In the genomic region with DNA sequence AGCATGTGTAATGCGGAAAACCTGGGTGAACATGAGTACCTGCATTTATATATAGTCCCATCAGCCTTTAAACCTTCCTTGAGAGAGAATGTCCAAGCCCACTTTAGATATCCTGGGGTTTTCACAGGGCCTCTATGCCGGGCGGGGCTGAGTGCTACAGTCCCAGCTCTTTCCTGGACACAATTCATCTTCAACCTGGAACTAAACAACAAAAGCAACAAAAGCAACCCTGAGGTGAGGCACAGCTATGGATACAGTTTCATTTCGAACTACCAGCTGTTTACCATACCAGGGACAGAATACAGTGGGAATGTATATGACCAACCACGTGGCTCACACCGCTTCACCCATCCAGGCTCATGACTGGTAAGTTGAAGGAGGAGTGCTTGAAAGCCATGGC, we compare ENCODE assay signal across 35 mouse cellular contexts. TPM values are rescaled to one million over a fixed set of nuclear protein-coding genes. Genes with fewer than 3 reads are reported as not detected.
A peak's percentile ranks its signal among the peaks of the same experiment; 100 is the strongest.
DNase-seq lines count a peak whose midpoint lies in the region; ATAC-seq and TF ChIP-seq lines count a peak whose summit lies in the region.
"Had no signal": no experiment of that assay in that cellular context is flagged by ENCODE, and none has a peak within 500 bp of the region (broad histone marks: within the 10 kb centered on the region; RNA-seq: fewer than 3 reads in every experiment).

No protein-coding gene starts in this region.

- H3K4me1 ChIP-seq in megakaryocyte, embryonic 14.5 days: peaks cover 36% of the 10 kb centered on the region
- H3K4me1 ChIP-seq in E14TG2a.4 (replicated peaks; ENCODE audit: low read depth, low read length) (peaks cover 51% of the 10 kb centered on the region), G1E (ENCODE audit: insufficient read depth, low read depth, low read length) (peaks cover 42% of the 10 kb centered on the region)
- H3K4me1 ChIP-seq: embryonic facial prominence, embryonic 12.5 days had no signal

- peaks cover 18% of the 10 kb centered on the region for H3K36me3 ChIP-seq in megakaryocyte, embryonic 14.5 days (replicated peaks; ENCODE audit: low read length)
- H3K36me3 ChIP-seq in E14TG2a.4 (ENCODE audit: insufficient read depth, low read length) (peaks cover 70% of the 10 kb centered on the region), G1E (replicated peaks) (peaks cover 43% of the 10 kb centered on the region)
- H3K36me3 ChIP-seq: embryonic facial prominence, embryonic 12.5 days; embryonic facial prominence, embryonic 15.5 days; forebrain, embryonic 10.5 days; heart, embryonic 13.5 days had no signal

- no peak for DNase-seq in G1E (ENCODE audit: low spot score)
- DNase-seq in kidney, postnatal 14 days: no peak
- no peak for DNase-seq in left cerebral cortex, postnatal 10 days (ENCODE audit: extremely low spot score in 1 of 2, low spot score in 2 of 2)
- DNase-seq: adrenal gland, adult 2 months; cerebellum, adult 11 months; cerebellum, adult 2 months; cerebellum, adult 9-11 months; gastrocnemius, adult 2 months; gastrocnemius, postnatal 14 days; heart, adult 18-20 months; heart, postnatal 4 days; kidney, adult 18-20 months had no signal

- peak overlapping the region; percentile 78 for H3K4me3 ChIP-seq in megakaryocyte, embryonic 14.5 days (replicated peaks)
- H3K4me3 ChIP-seq in E14TG2a.4 (replicated peaks; ENCODE audit: low read length): peak overlapping the region; percentile 90
- peak overlapping the region; percentile 64 for H3K4me3 ChIP-seq in G1E (ENCODE audit: low read depth, low read length)
- H3K4me3 ChIP-seq: embryonic facial prominence, embryonic 12.5 days; embryonic facial prominence, embryonic 15.5 days; forebrain, embryonic 10.5 days; forebrain, embryonic 13.5 days; gastrocnemius, adult 2 months; heart, embryonic 13.5 days had no signal

- no peak for TF ChIP-seq CTCF in E14TG2a.4 (conservative IDR thresholded peaks at IDR 0.05; ENCODE audit: low read length)
- no peak for TF ChIP-seq CTCF in G1E (IDR thresholded peaks at IDR 0.05; ENCODE audit: low read depth, low read length)

- intact Hi-C loops in left cerebral cortex, postnatal 10 days (cut with DNase I): loop anchor here (5.0 kb wide), 1 partner anchor 945 kb away; no protein-coding TSS in a partner anchor

- H3K27me3 ChIP-seq in megakaryocyte, embryonic 14.5 days (replicated peaks): no peaks in the 10 kb centered on the region
- H3K27me3 ChIP-seq in E14TG2a.4 (ENCODE audit: insufficient read depth, low read length): no peaks in the 10 kb centered on the region
- H3K27me3 ChIP-seq in G1E (ENCODE audit: insufficient read depth, low read length): no peaks in the 10 kb centered on the region
- H3K27me3 ChIP-seq: CH12.LX; embryonic facial prominence, embryonic 12.5 days; embryonic facial prominence, embryonic 15.5 days; forebrain, embryonic 13.5 days; heart, embryonic 13.5 days had no signal

- H3K9me3 ChIP-seq in megakaryocyte, embryonic 14.5 days: no peaks in the 10 kb centered on the region
- no peaks in the 10 kb centered on the region for H3K9me3 ChIP-seq in E14TG2a.4 (ENCODE audit: low read length)
- no peaks in the 10 kb centered on the region for H3K9me3 ChIP-seq in G1E (replicated peaks)
- H3K9me3 ChIP-seq: embryonic facial prominence, embryonic 12.5 days; embryonic facial prominence, embryonic 15.5 days; forebrain, embryonic 10.5 days; forebrain, embryonic 13.5 days; heart, embryonic 13.5 days had no signal

- ATAC-seq in megakaryocyte, adult 5-6 weeks (ENCODE audit: poor library complexity, severe bottlenecking): no peak
- ATAC-seq in G1E (ENCODE audit: extremely low read depth, insufficient number of reproducible peaks, low FRiP score, poor library complexity, severe bottlenecking): no peak
- no peak for ATAC-seq in frontal cortex, adult (ENCODE audit: low TSS enrichment)
- ATAC-seq: forebrain, embryonic 13.5 days; forebrain, embryonic 16.5 days; hindbrain, postnatal 0 days; inflammation-experienced regulatory T-cells, adult 6 months; intestine, embryonic 16.5 days; Patski had no signal

RNA-seq across cellular contexts. Expression of gene Ccnb1ip1, which starts 5.1 kb away (rescaled TPM):
- polyA plus RNA-seq in megakaryocyte, embryonic 14.5 days (2012; ENCODE audit: insufficient read depth, low replicate concordance): not detected in 2 replicates
- total RNA-seq in megakaryocyte, adult 5-6 weeks (2015): not detected in 2 replicates
- not detected in 2 replicates for total RNA-seq in megakaryocyte, adult 5-6 weeks (2017)
- total RNA-seq in G1E (2014; fragmentation: Nextera tagmentation): 8.7 and 10.3 TPM in 2 replicates
- total RNA-seq in G1E (2017): 6.1 and 8.3 TPM in 2 replicates
- polyA plus RNA-seq in G1E (2012): 0.20 and 0.22 TPM in 2 replicates
- total RNA-seq in left cerebral cortex, postnatal 10 days (2021): not detected
- total RNA-seq: adrenal gland, adult 2 months; adrenal gland, postnatal 14 days; adrenal gland, postnatal 4 days; common myeloid progenitor, adult 5-6 weeks; gastrocnemius, adult 2 months; gastrocnemius, postnatal 4 days; heart, adult 18-20 months; heart, postnatal 14 days; hindbrain, postnatal 0 days had no signal
- polyA plus RNA-seq: adrenal gland, adult 2 months; cerebellum, adult 2 months; embryonic facial prominence, embryonic 12.5 days; embryonic facial prominence, embryonic 15.5 days; forebrain, embryonic 10.5 days; forebrain, embryonic 13.5 days; forebrain, embryonic 16.5 days; heart, embryonic 13.5 days; heart, embryonic 16.5 days; hindbrain, embryonic 11.5 days; hindbrain, embryonic 14.5 days; inflammation-experienced regulatory T-cells, adult 6 months; intestine, embryonic 16.5 days had no signal

RNA-seq across cellular contexts. Expression of gene Parp2, which starts 5.2 kb away (rescaled TPM):
- 3.0 TPM in 1 of 2 replicates, not detected in the other for polyA plus RNA-seq in megakaryocyte, embryonic 14.5 days (2012; ENCODE audit: insufficient read depth, low replicate concordance)
- 59.7 and 62.1 TPM in 2 replicates for total RNA-seq in megakaryocyte, adult 5-6 weeks (2015)
- total RNA-seq in megakaryocyte, adult 5-6 weeks (2017): 53.6 and 78.7 TPM in 2 replicates
- total RNA-seq in G1E (2014; fragmentation: Nextera tagmentation) (130 and 176 TPM in 2 replicates), G1E (2017) (101 and 111 TPM in 2 replicates)
- 7.2 and 8.2 TPM in 2 replicates for polyA plus RNA-seq in G1E (2012)
- total RNA-seq in left cerebral cortex, postnatal 10 days (2021): 10 to 100 TPM; 26.1 to 29.0 TPM

RNA-seq across cellular contexts. Expression of gene Ttc5, which starts 17.1 kb away (rescaled TPM):
- 17.7 and 40.8 TPM in 2 replicates for polyA plus RNA-seq in megakaryocyte, embryonic 14.5 days (2012; ENCODE audit: insufficient read depth, low replicate concordance)
- total RNA-seq in megakaryocyte, adult 5-6 weeks (2015): 21.2 and 23.1 TPM in 2 replicates
- total RNA-seq in megakaryocyte, adult 5-6 weeks (2017): 35.4 and 39.4 TPM in 2 replicates
- 36.6 and 45.8 TPM in 2 replicates for total RNA-seq in G1E (2014; fragmentation: Nextera tagmentation)
- 43.4 and 45.2 TPM in 2 replicates for total RNA-seq in G1E (2017)
- 26.5 and 40.2 TPM in 2 replicates for polyA plus RNA-seq in G1E (2012)
- 10 to 100 TPM; 67.9 to 70.9 TPM for total RNA-seq in left cerebral cortex, postnatal 10 days (2021)

RNA-seq across cellular contexts. Expression of gene Olfr749, which starts 57.5 kb away (rescaled TPM):
- polyA plus RNA-seq in megakaryocyte, embryonic 14.5 days (2012; ENCODE audit: insufficient read depth, low replicate concordance): not detected in 2 replicates
- total RNA-seq in megakaryocyte, adult 5-6 weeks (2015): not detected in 2 replicates
- total RNA-seq in megakaryocyte, adult 5-6 weeks (2017): not detected in 2 replicates
- total RNA-seq in G1E (2014; fragmentation: Nextera tagmentation): not detected in 2 replicates
- total RNA-seq in G1E (2017): 0.11 and 0.46 TPM in 2 replicates
- not detected in 2 replicates for polyA plus RNA-seq in G1E (2012)
- not detected for total RNA-seq in left cerebral cortex, postnatal 10 days (2021)
- total RNA-seq: adrenal gland, adult 2 months; adrenal gland, postnatal 14 days; adrenal gland, postnatal 4 days; CH12.LX; common myeloid progenitor, adult 5-6 weeks; gastrocnemius, adult 2 months; gastrocnemius, postnatal 14 days; gastrocnemius, postnatal 4 days; heart, adult 18-20 months; heart, postnatal 14 days; heart, postnatal 4 days; hindbrain, postnatal 0 days had no signal
- polyA plus RNA-seq: adrenal gland, adult 2 months; cerebellum, adult 2 months; embryonic facial prominence, embryonic 12.5 days; forebrain, embryonic 10.5 days; forebrain, embryonic 13.5 days; forebrain, embryonic 16.5 days; heart, embryonic 13.5 days; heart, embryonic 16.5 days; hindbrain, embryonic 11.5 days; hindbrain, embryonic 14.5 days; hindbrain, postnatal 0 days; inflammation-experienced regulatory T-cells, adult 6 months; intestine, embryonic 16.5 days; Patski had no signal

Comparison
In these comparisons a context has a peak if more than half of its experiments do, and no peak if none do; other contexts are left out.
1. RNA of gene Ccnb1ip1, which starts 5.1 kb away (total RNA-seq): 6.1 to 10.3 TPM in G1E; not detected in left cerebral cortex, postnatal 10 days and not detected in megakaryocyte, adult 5-6 weeks; every median in the first group is over 4 times any median in the second.
2. Peak in every context shown above with its lines, with median percentiles within 50 percentile points of each other: H3K4me3 ChIP-seq.